Mouse (Mus musculus): ENCODE data around the gene Npm3.

The Npm3 gene

GRCm38 (mm10) chr19:45734191-45734590 lies 15.2 kb downstream of the Npm3 start:
- no peak for DNase-seq (ENCODE audit: low spot score)

- no peak for DNase-seq (ENCODE audit: low spot score)
Measured at GRCm38 (mm10) chr19:45733564-45733963, 15.8 kb downstream of the Npm3 start.

- DNase-seq (ENCODE audit: low spot score): no peak
Measured at GRCm38 (mm10) chr19:45731658-45732057, 17.7 kb downstream of the Npm3 start.

DNA sequence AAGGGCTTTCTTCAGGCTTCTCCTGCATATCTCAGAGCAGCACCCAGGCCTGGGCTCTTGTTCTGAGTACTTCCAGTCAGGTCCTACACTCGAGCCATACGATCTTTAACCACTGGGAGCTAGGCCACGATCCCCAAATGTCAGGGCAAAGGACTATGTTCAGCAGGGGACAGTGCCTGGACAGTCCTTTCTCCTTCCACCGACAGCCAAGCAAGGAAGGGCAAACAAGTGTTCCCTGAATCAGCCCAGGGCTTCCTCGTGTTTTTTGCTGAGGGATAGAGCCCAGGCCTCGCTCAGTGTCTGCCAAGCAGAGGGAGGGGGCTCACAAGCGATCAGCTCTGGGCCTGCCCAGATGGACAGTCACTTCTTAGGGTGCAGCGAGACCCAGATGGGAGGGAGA lies 19.3 kb downstream of the Npm3 start:
- DNase-seq (ENCODE audit: low spot score): no peak

- DNase-seq (ENCODE audit: low spot score): no peak
Measured at GRCm38 (mm10) chr19:45727231-45727630, 22.2 kb downstream of the Npm3 start.

- DNase-seq (ENCODE audit: low spot score): no peak
Measured at GRCm38 (mm10) chr19:45725677-45726277, 23.6 kb downstream of the Npm3 start.

DNA sequence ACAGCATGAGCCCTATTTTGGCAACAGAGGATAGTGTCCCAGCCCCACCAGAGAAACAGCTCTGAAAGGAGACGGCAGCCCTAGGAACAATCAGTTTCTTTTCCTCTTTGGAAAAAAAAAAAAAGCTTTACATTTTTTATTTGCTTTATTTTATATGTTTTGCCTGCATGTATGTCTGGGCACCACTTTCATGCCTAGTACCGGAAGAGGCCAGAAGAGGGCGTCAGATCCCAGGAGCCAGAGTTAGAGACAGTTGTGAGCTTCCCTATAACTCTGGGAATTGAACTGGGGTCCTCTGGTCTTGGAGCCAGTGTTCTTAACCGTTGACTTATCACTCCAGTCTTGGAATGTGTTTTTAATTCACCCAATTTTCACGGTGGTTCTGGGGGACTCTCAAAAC lies 27.2 kb downstream of the Npm3 start:
- no peak for DNase-seq (ENCODE audit: low spot score)

GRCm38 (mm10) chr19:45718286-45718685 lies 31.1 kb downstream of the Npm3 start:
- no peak for DNase-seq (ENCODE audit: low spot score)

DNA sequence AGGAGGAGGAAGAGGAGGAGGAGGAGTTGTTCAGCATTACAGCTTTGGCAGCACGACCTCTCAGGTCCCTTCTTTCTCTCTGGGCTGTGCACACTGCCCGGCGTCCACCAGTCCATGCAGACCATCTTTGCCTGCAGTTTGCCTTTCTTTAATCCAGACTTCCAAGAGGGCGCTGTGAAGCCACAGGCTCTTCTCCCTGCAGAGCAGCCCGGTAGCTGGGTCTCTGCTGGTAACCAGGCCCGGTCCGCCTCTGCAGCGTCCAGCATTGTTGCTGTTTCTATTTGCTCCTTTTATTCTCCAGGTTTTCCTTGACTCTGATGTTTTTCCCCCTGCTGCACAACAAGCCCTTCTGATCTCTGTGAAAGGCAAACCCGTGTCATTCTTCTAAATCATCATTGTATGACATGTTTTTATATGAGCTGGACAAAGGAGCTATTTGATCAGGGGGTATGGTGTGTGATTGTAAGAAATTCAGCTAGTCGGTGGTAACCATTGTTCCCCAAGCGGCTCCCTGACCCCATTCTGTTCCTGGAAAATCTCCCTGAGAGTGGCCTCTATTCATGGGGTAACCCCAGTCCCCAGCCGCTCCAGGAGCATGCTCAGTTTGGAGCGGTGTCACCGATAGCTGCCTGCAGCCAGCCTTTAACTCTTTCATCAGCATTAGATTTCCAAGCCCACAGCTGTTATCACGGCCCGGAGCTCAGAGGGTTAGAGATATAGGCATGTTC lies 31.7 kb downstream of the Npm3 start:
- peak; percentile 76 for DNase-seq (ENCODE audit: low spot score)

DNA sequence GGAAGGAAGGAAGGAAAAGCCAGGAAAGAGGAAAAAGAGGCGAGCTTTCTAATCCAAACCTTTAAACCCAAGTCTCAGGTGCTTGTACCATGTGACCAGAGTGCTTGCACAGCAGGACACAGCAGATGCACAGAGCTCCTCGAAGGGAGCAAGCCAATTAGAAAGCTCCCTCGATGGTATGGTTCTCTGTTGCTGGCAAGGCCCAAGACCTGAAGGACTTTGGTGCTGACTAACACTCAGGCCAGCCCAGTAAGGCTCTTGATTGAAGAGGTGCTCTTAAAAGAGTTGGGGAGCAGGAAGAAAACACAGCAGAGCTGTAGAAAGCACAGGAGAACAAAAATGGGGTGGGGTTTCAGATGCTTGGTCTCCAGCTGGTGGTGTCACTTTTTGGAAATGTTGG lies 40.7 kb downstream of the Npm3 start:
- DNase-seq (ENCODE audit: low spot score): no peak
